Mouse (Mus musculus) brown adipose tissue, adult 24 weeks (tissue): ENCODE measurements around the gene Cacna1c. TPM values are rescaled to one million over a fixed set of nuclear protein-coding genes. Genes with fewer than 3 reads are reported as not detected.

Experiments
- H3K27ac ChIP-seq: fragments of 200-500 bp; replicated peaks from 2 replicates; pipeline ENCODE4 v1.5.1; 2012; ENCODE audit warnings: low read depth, mild to moderate bottlenecking, low read length
- H3K4me1 ChIP-seq: fragments of 200-500 bp; 2 replicates; pipeline ENCODE4 v1.6.1; 2012; ENCODE audit warnings: low read length, mixed read lengths; ENCODE audit not compliant: control insufficient read depth, insufficient read depth, insufficient read length
- H3K4me3 ChIP-seq: fragments of 200-500 bp; 2 replicates; pipeline ENCODE4 v1.5.1; 2012; ENCODE audit warnings: low read depth, mild to moderate bottlenecking, low read length, moderate library complexity; ENCODE audit not compliant: insufficient read depth
- polyA plus RNA-seq: library from polyadenylated mRNA; stranded (reverse); fragments of >200 nt; gene quantifications from 2 replicates; pipeline ENCODE4 v1.2.4, GENCODE M21; 2012; ENCODE audit not compliant: missing spikeins, insufficient read depth, insufficient read length

Cacna1c gene
- polyA plus RNA-seq, 1 experiment: 0.48 TPM

- Histone ChIP-seq H3K4me3 (peak overlapping the region; percentile 15), H3K4me1 (no peaks in the 10 kb centered on the region), H3K27ac (no peak overlapping the region)
Observed at GRCm38 (mm10) chr6:119105651-119106595, 90.3 kb downstream of the Cacna1c start.

- Histone ChIP-seq H3K4me1 (no peaks in the 10 kb centered on the region), H3K4me3 (no peak overlapping the region), H3K27ac (no peak overlapping the region)
Observed at GRCm38 (mm10) chr6:119104246-119104645, 92.0 kb downstream of the Cacna1c start.

GRCm38 (mm10) chr6:119102936-119103335 lies 93.3 kb downstream of the Cacna1c start:
- Histone ChIP-seq H3K4me1 (no peaks in the 10 kb centered on the region), H3K4me3 (no peak overlapping the region), H3K27ac (no peak overlapping the region)

DNA sequence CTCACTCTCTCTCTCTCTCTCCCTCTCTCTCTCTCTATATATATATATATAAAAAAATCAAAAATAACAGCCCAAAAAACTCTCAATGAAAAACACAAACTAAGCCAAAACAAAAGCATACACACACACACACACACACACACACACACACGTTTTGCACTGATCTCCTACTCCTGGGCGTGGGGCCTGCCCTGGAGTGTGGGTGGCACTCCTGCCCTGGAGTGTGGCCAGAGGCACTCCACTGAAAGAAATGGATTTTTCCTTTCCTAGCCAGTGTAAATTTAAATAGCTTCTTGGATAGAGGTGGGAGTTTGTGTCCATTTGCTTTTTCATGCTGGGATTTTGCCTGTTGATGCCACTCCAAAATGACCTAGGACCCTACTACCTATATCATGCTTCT lies 96.9 kb downstream of the Cacna1c start:
- H3K4me3 ChIP-seq: no peak overlapping the region
- no peaks in the 10 kb centered on the region for H3K4me1 ChIP-seq
- no peak overlapping the region for H3K27ac ChIP-seq

- Histone ChIP-seq H3K27ac (no peak overlapping the region), H3K4me3 (no peak overlapping the region), H3K4me1 (no peaks in the 10 kb centered on the region)
Observed at GRCm38 (mm10) chr6:119096481-119096880, 99.7 kb downstream of the Cacna1c start.

- no peaks in the 10 kb centered on the region for H3K4me1 ChIP-seq
- no peak overlapping the region for H3K27ac ChIP-seq
- H3K4me3 ChIP-seq: no peak overlapping the region
Observed at GRCm38 (mm10) chr6:119095081-119095480, 101.1 kb downstream of the Cacna1c start.

DNA sequence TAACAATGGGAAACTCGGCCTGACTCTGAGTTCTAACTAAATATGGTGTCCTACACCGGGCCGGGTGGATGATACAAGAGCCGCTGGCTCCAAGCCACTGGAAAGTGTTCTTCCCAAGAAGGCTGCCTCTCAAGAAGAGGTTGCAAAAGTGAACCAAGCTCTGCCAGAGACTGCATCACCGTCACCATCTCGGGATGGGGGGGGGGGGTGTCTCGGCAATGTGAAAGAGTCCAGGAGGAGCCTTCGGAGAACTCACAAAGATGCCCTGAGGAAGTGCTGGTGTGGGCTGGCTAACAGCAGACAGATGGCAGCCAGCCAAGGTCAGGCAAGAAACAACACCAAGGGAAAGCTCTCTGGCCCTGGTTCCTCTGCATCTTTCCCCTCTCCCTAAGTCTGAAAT lies 107.0 kb downstream of the Cacna1c start:
- no peaks in the 10 kb centered on the region for H3K4me1 ChIP-seq
- no peak overlapping the region for H3K27ac ChIP-seq
- no peak overlapping the region for H3K4me3 ChIP-seq

GRCm38 (mm10) chr6:119088381-119088780 lies 107.8 kb downstream of the Cacna1c start:
- Histone ChIP-seq H3K4me1 (no peaks in the 10 kb centered on the region), H3K4me3 (no peak overlapping the region), H3K27ac (no peak overlapping the region)

GRCm38 (mm10) chr6:119087919-119088318 lies 108.3 kb downstream of the Cacna1c start:
- H3K27ac ChIP-seq: no peak overlapping the region
- H3K4me3 ChIP-seq: no peak overlapping the region
- no peaks in the 10 kb centered on the region for H3K4me1 ChIP-seq

DNA sequence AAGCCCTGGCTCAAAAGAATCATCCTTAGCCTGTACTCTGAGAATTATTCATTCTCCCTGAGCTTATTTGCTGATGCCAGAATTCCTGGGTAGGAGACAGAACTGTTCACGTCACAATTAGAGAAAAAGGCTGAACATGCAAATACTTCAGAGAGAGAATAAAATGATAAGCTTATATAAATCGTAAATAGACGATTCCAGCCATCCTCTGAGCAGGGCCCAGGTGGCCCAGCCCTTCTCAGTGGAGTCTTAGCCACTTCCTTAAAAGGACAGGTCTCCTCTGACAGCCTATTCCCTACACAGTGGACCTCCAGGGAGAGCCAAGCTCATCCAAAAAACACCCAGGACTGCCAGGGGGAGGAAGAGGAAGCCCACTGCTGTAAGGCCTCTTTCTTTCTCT lies 110.4 kb downstream of the Cacna1c start:
- Histone ChIP-seq H3K4me3 (no peak overlapping the region), H3K27ac (no peak overlapping the region), H3K4me1 (no peaks in the 10 kb centered on the region)

GRCm38 (mm10) chr6:119084532-119084931 lies 111.7 kb downstream of the Cacna1c start:
- no peaks in the 10 kb centered on the region for H3K4me1 ChIP-seq

GRCm38 (mm10) chr6:119083559-119083958 lies 112.7 kb downstream of the Cacna1c start:
- Histone ChIP-seq H3K4me1 (no peaks in the 10 kb centered on the region), H3K4me3 (no peak overlapping the region), H3K27ac (no peak overlapping the region)

More at GRCm38 (mm10) chr6:119084532-119084931, 111.7 kb downstream of the Cacna1c start:
- H3K4me3 ChIP-seq: no peak overlapping the region
- no peak overlapping the region for H3K27ac ChIP-seq

DNA sequence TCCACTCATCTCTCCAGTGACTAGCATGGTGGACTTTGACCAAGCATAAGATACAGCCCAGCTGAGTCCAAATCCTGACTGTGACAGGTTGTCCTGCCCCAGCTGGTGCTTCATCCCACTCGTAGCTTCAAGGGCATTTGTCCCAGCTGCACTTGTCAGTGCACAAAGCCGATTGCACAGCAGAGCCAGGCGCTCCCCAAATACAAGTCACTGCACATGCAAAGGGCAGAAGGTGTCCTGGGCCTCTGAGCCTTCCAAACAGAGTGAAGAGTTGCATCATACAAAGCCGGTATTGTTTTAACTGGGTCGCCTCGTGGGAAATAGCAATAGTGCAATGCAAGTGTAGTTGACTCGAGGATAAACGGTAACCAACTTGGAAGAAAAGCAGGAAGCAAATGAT lies 113.6 kb downstream of the Cacna1c start:
- H3K27ac ChIP-seq: no peak overlapping the region
- H3K4me3 ChIP-seq: no peak overlapping the region
- H3K4me1 ChIP-seq: no peaks in the 10 kb centered on the region

GRCm38 (mm10) chr6:119081650-119082049 lies 114.6 kb downstream of the Cacna1c start:
- Histone ChIP-seq H3K4me1 (no peaks in the 10 kb centered on the region), H3K4me3 (no peak overlapping the region), H3K27ac (no peak overlapping the region)

DNA sequence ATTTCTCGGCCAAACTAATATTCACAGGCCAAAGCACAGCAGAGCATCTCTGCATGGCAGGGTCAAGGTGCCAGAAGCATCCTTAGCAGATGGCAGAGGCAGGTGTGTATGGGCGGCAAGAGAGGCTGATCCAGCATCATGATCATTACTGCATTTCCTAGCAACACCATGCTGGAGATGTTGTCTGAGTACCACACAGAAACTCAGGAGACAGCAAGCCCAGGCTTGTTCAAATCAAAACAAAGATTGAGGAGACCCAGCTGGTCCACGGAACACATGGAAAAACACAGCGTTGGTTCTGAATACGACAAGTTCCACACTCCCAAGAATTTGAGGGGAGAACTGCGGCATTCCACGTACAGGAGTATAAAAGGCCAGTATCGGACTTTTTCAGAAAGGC lies 116.6 kb downstream of the Cacna1c start:
- Histone ChIP-seq H3K27ac (no peak overlapping the region), H3K4me1 (no peaks in the 10 kb centered on the region), H3K4me3 (no peak overlapping the region)

DNA sequence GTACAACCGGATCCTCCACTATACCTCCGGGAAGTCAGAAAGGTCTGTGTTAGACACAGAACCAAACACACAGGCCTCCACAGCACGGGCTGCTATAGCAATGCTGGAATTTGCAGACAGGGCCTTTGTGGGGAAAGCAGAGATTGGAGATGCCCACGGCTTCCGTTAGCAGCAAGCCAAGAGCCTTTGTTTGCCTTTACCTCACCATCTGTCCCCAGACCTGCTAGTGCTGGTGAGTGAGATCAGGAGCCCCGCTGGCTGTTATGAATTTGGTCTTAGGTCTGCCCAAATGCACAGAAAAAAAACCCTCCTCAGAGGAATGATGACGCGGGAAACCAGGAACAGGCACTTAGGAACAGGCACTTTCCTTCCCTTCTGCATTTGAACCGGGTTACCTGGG lies 117.3 kb downstream of the Cacna1c start:
- H3K27ac ChIP-seq: no peak overlapping the region
- H3K4me1 ChIP-seq: no peaks in the 10 kb centered on the region
- no peak overlapping the region for H3K4me3 ChIP-seq
